Mouse (Mus musculus): ENCODE results near the gene Tusc2.
"Not testable (repeated sequence)": the region's sequence is repeated elsewhere in the genome, so short reads cannot be mapped to it uniquely, and the experiment has no call there.

The Tusc2 gene

GRCm38 (mm10) chr9:107569270-107569669 lies 6.2 kb downstream of the Tusc2 start:
- DNase-seq = no peak

GRCm38 (mm10) chr9:107570016-107570415 lies 7.0 kb downstream of the Tusc2 start:
- no peak for DNase-seq

GRCm38 (mm10) chr9:107570845-107571244 lies 7.8 kb downstream of the Tusc2 start:
- no peak for DNase-seq

GRCm38 (mm10) chr9:107571534-107572326 lies 8.7 kb downstream of the Tusc2 start:
- no peak for DNase-seq

- DNase-seq = no peak
Observed at GRCm38 (mm10) chr9:107572327-107572662, 9.2 kb downstream of the Tusc2 start.

GRCm38 (mm10) chr9:107573774-107574173 lies 10.7 kb downstream of the Tusc2 start:
- DNase-seq = not testable (repeated sequence)

- DNase-seq = no peak
Observed at GRCm38 (mm10) chr9:107575579-107576356, 12.7 kb downstream of the Tusc2 start.

GRCm38 (mm10) chr9:107576357-107577107 lies 13.5 kb downstream of the Tusc2 start, which contains the start of gene Hyal1:
Hyal1 (plus strand) TSS chr9:107576927.
- DNase-seq = no peak

- DNase-seq = no peak
Observed at GRCm38 (mm10) chr9:107577871-107578270, 14.8 kb downstream of the Tusc2 start.

GRCm38 (mm10) chr9:107578587-107578986 lies 15.5 kb downstream of the Tusc2 start, which contains the start of gene Naa80:
Naa80 (plus strand) TSS chr9:107578887.
- no peak for DNase-seq

GRCm38 (mm10) chr9:107579023-107579900 lies 16.2 kb downstream of the Tusc2 start:
- DNase-seq = no peak

GRCm38 (mm10) chr9:107580501-107581317 lies 17.7 kb downstream of the Tusc2 start, which contains the start of gene Hyal3:
Hyal3 (plus strand) TSS chr9:107580818.
- peak; percentile 87 for DNase-seq

GRCm38 (mm10) chr9:107581584-107581983 lies 18.5 kb downstream of the Tusc2 start:
- no peak for DNase-seq

- no peak for DNase-seq
Observed at GRCm38 (mm10) chr9:107582509-107583062, 19.5 kb downstream of the Tusc2 start.

- no peak for DNase-seq
Observed at GRCm38 (mm10) chr9:107583174-107583573, 20.1 kb downstream of the Tusc2 start.

GRCm38 (mm10) chr9:107586504-107586903 lies 23.4 kb downstream of the Tusc2 start:
- DNase-seq = no peak

GRCm38 (mm10) chr9:107586974-107587832 lies 24.1 kb downstream of the Tusc2 start, which contains the start of gene Ifrd2:
Ifrd2 (plus strand) TSS chr9:107587642.
- peak; percentile 96 for DNase-seq

- DNase-seq = no peak
Observed at GRCm38 (mm10) chr9:107587833-107588639, 25.0 kb downstream of the Tusc2 start.
